Mouse (Mus musculus): ENCODE data around the gene Cfap54. TPM values are rescaled to one million over a fixed set of nuclear protein-coding genes. Genes with fewer than 3 reads are reported as not detected.

The Cfap54 gene
- polyA plus RNA-seq, 1 experiment: 0.09 TPM

- Histone ChIP-seq H3K4me1 (ENCODE audit: control insufficient read depth) (no peaks in the 10 kb centered on the region), H3K4me3 (replicated peaks) (no peak overlapping the region), H3K9me3 (ENCODE audit: control insufficient read depth, low read length) (no peaks in the 10 kb centered on the region; the same call in 1 of the 2 replicates), H3K36me3 (ENCODE audit: control insufficient read depth) (no peaks in the 10 kb centered on the region), H3K27me3 (ENCODE audit: control insufficient read depth) (no peaks in the 10 kb centered on the region)
- no peak for TF ChIP-seq TAL1 (IDR thresholded peaks at IDR 0.05; ENCODE audit: low read length)
- no peak for TF ChIP-seq GATA1 (IDR thresholded peaks at IDR 0.05; ENCODE audit: low read length)
These were observed 264.5 kb downstream of the Cfap54 start for GRCm38 (mm10) chr10:92816903-92817302.

GRCm38 (mm10) chr10:92810894-92811293 is 270.5 kb downstream of the Cfap54 start:
- Histone ChIP-seq H3K9me3 (ENCODE audit: control insufficient read depth, low read length) (peaks cover 9% of the 10 kb centered on the region), H3K4me1 (ENCODE audit: control insufficient read depth) (no peaks in the 10 kb centered on the region), H3K27me3 (ENCODE audit: control insufficient read depth) (no peaks in the 10 kb centered on the region), H3K36me3 (ENCODE audit: control insufficient read depth) (no peaks in the 10 kb centered on the region), H3K4me3 (replicated peaks) (no peak overlapping the region)
- no peak for TF ChIP-seq GATA1 (IDR thresholded peaks at IDR 0.05; ENCODE audit: low read length)
- TF ChIP-seq TAL1 (IDR thresholded peaks at IDR 0.05; ENCODE audit: low read length): no peak

GRCm38 (mm10) chr10:92791908-92792307 is 289.5 kb downstream of the Cfap54 start:
- Histone ChIP-seq H3K9me3 (ENCODE audit: control insufficient read depth, low read length) (no peaks in the 10 kb centered on the region), H3K4me3 (replicated peaks) (no peak overlapping the region), H3K27me3 (ENCODE audit: control insufficient read depth) (no peaks in the 10 kb centered on the region), H3K36me3 (ENCODE audit: control insufficient read depth) (no peaks in the 10 kb centered on the region), H3K4me1 (ENCODE audit: control insufficient read depth) (no peaks in the 10 kb centered on the region)
- TF ChIP-seq TAL1 (IDR thresholded peaks at IDR 0.05; ENCODE audit: low read length) (no peak), GATA1 (IDR thresholded peaks at IDR 0.05; ENCODE audit: low read length) (no peak)

- H3K4me1 ChIP-seq (ENCODE audit: control insufficient read depth): no peaks in the 10 kb centered on the region
- TF ChIP-seq GATA1 (IDR thresholded peaks at IDR 0.05; ENCODE audit: low read length) (no peak), TAL1 (IDR thresholded peaks at IDR 0.05; ENCODE audit: low read length) (no peak)
- H3K9me3 ChIP-seq (ENCODE audit: control insufficient read depth, low read length): no peaks in the 10 kb centered on the region
- H3K27me3 ChIP-seq (ENCODE audit: control insufficient read depth): no peaks in the 10 kb centered on the region
- H3K4me3 ChIP-seq (replicated peaks): no peak overlapping the region
- H3K36me3 ChIP-seq (ENCODE audit: control insufficient read depth): no peaks in the 10 kb centered on the region
These were observed 289.9 kb downstream of the Cfap54 start for GRCm38 (mm10) chr10:92791531-92791900.

GRCm38 (mm10) chr10:92790893-92791530 is 290.4 kb downstream of the Cfap54 start:
- H3K4me1 ChIP-seq (ENCODE audit: control insufficient read depth): no peaks in the 10 kb centered on the region
- TF ChIP-seq GATA1 (IDR thresholded peaks at IDR 0.05; ENCODE audit: low read length) (no peak), TAL1 (IDR thresholded peaks at IDR 0.05; ENCODE audit: low read length) (no peak)
- H3K27me3 ChIP-seq (ENCODE audit: control insufficient read depth): no peaks in the 10 kb centered on the region
- no peaks in the 10 kb centered on the region for H3K36me3 ChIP-seq (ENCODE audit: control insufficient read depth)
- H3K9me3 ChIP-seq (ENCODE audit: control insufficient read depth, low read length): no peaks in the 10 kb centered on the region
- no peak overlapping the region for H3K4me3 ChIP-seq (replicated peaks)

- Histone ChIP-seq H3K4me3 (replicated peaks) (no peak overlapping the region), H3K27me3 (ENCODE audit: control insufficient read depth) (no peaks in the 10 kb centered on the region), H3K4me1 (ENCODE audit: control insufficient read depth) (no peaks in the 10 kb centered on the region), H3K9me3 (ENCODE audit: control insufficient read depth, low read length) (no peaks in the 10 kb centered on the region), H3K36me3 (ENCODE audit: control insufficient read depth) (no peaks in the 10 kb centered on the region)
- TF ChIP-seq GATA1 (IDR thresholded peaks at IDR 0.05; ENCODE audit: low read length) (no peak), TAL1 (IDR thresholded peaks at IDR 0.05; ENCODE audit: low read length) (no peak)
These were observed 291.2 kb downstream of the Cfap54 start for GRCm38 (mm10) chr10:92790247-92790646.

- H3K36me3 ChIP-seq (ENCODE audit: control insufficient read depth): no peaks in the 10 kb centered on the region
- H3K27me3 ChIP-seq (ENCODE audit: control insufficient read depth): no peaks in the 10 kb centered on the region
- H3K9me3 ChIP-seq (ENCODE audit: control insufficient read depth, low read length): no peaks in the 10 kb centered on the region
- H3K4me1 ChIP-seq (ENCODE audit: control insufficient read depth): no peaks in the 10 kb centered on the region
- H3K4me3 ChIP-seq (replicated peaks): no peak overlapping the region
- no peak for TF ChIP-seq GATA1 (IDR thresholded peaks at IDR 0.05; ENCODE audit: low read length)
- TF ChIP-seq TAL1 (IDR thresholded peaks at IDR 0.05; ENCODE audit: low read length): no peak
These were observed 292.9 kb downstream of the Cfap54 start for GRCm38 (mm10) chr10:92788410-92789096.

GRCm38 (mm10) chr10:92782691-92783090 is 298.7 kb downstream of the Cfap54 start:
- no peak overlapping the region for H3K4me3 ChIP-seq (replicated peaks)
- no peaks in the 10 kb centered on the region for H3K4me1 ChIP-seq (ENCODE audit: control insufficient read depth)
- TF ChIP-seq TAL1 (IDR thresholded peaks at IDR 0.05; ENCODE audit: low read length): no peak
- TF ChIP-seq GATA1 (IDR thresholded peaks at IDR 0.05; ENCODE audit: low read length): no peak
- no peaks in the 10 kb centered on the region for H3K9me3 ChIP-seq (ENCODE audit: control insufficient read depth, low read length)
- H3K27me3 ChIP-seq (ENCODE audit: control insufficient read depth): no peaks in the 10 kb centered on the region
- no peaks in the 10 kb centered on the region for H3K36me3 ChIP-seq (ENCODE audit: control insufficient read depth)

GRCm38 (mm10) chr10:92754359-92754758 is 327.1 kb downstream of the Cfap54 start:
- no peak overlapping the region for H3K4me3 ChIP-seq (replicated peaks)
- H3K9me3 ChIP-seq (ENCODE audit: control insufficient read depth, low read length): no peaks in the 10 kb centered on the region; the same call in 1 of the 2 replicates
- H3K4me1 ChIP-seq (ENCODE audit: control insufficient read depth): no peaks in the 10 kb centered on the region
- no peaks in the 10 kb centered on the region for H3K27me3 ChIP-seq (ENCODE audit: control insufficient read depth)
- no peak for TF ChIP-seq TAL1 (IDR thresholded peaks at IDR 0.05; ENCODE audit: low read length)
- TF ChIP-seq GATA1 (IDR thresholded peaks at IDR 0.05; ENCODE audit: low read length): no peak
- no peaks in the 10 kb centered on the region for H3K36me3 ChIP-seq (ENCODE audit: control insufficient read depth)

Data from erythroblast, embryonic 14.5 days (primary cell).